Mouse (Mus musculus): ENCODE data around the gene Fkbp2. TPM values are rescaled to one million over a fixed set of nuclear protein-coding genes. Genes with fewer than 3 reads are reported as not detected.

Fkbp2 gene
- polyA plus RNA-seq, 1 experiment from 2014 or later, result 95.1 TPM

GRCm38 (mm10) chr19:6977759-6978638, 2.3 kb downstream of the Fkbp2 start:
- Histone ChIP-seq H3K4me2 (peak overlapping the region; percentile 85), H3K27ac (peak overlapping the region; percentile 41; the same call in 1 of the 2 replicates), H3K4me3 (peak overlapping the region; percentile 66; the same call in 1 of the 2 replicates), H3K9me3 (no peaks in the 10 kb centered on the region), H3K9ac (peak overlapping the region; percentile 63; the same call in 1 of the 2 replicates), H3K36me3 (peaks cover 33% of the 10 kb centered on the region), H3K4me1 (peaks cover 50% of the 10 kb centered on the region), H3K27me3 (no peaks in the 10 kb centered on the region)
- no peak for ATAC-seq (ENCODE audit: insufficient number of reproducible peaks, insufficient read depth, low FRiP score, low TSS enrichment, low read depth)
- WGBS, result 77% methylated on average over 13 of the region's 13 CpGs

GRCm38 (mm10) chr19:6975537-6976521, 4.5 kb downstream of the Fkbp2 start, which contains the start of gene Plcb3:
Gene Plcb3, minus strand, starts transcription at chr19:6976470.
- no peak for ATAC-seq (ENCODE audit: insufficient number of reproducible peaks, insufficient read depth, low FRiP score, low TSS enrichment, low read depth)
- Histone ChIP-seq H3K9ac (peak within 1 kb of the TSS; percentile 83), H3K27ac (peak within 1 kb of the TSS; percentile 89), H3K36me3 (peaks cover 23% of the 10 kb centered on the region), H3K27me3 (no peaks in the 10 kb centered on the region), H3K9me3 (no peaks in the 10 kb centered on the region), H3K4me3 (peak within 1 kb of the TSS; percentile 72), H3K4me1 (peaks cover 65% of the 10 kb centered on the region), H3K4me2 (peak within 1 kb of the TSS; percentile 90)
- under 1% methylated on average over 16 of the region's 16 CpGs for WGBS

GRCm38 (mm10) chr19:6974211-6975205, 5.8 kb downstream of the Fkbp2 start, which contains the start of gene Ppp1r14b:
Gene Ppp1r14b, plus strand, starts transcription at chr19:6974968.
- peak within 1 kb of the TSS; percentile 72 for H3K4me3 ChIP-seq
- peak within 1 kb of the TSS; percentile 89 for H3K27ac ChIP-seq
- H3K27me3 ChIP-seq, result no peaks in the 10 kb centered on the region
- peaks cover 23% of the 10 kb centered on the region for H3K36me3 ChIP-seq
- H3K9ac ChIP-seq, result peak within 1 kb of the TSS; percentile 83
- peaks cover 73% of the 10 kb centered on the region for H3K4me1 ChIP-seq
- WGBS, result under 1% methylated on average over 82 of the region's 84 CpGs
- peak within 1 kb of the TSS; percentile 90 for H3K4me2 ChIP-seq
- ATAC-seq (ENCODE audit: insufficient number of reproducible peaks, insufficient read depth, low FRiP score, low TSS enrichment, low read depth), result peak; percentile 63
- H3K9me3 ChIP-seq, result no peaks in the 10 kb centered on the region

GRCm38 (mm10) chr19:6973581-6974190, 6.6 kb downstream of the Fkbp2 start:
- peaks cover 21% of the 10 kb centered on the region for H3K36me3 ChIP-seq
- peak overlapping the region; percentile 83 for H3K9ac ChIP-seq
- peak overlapping the region; percentile 60 for H3K27ac ChIP-seq
- peak overlapping the region; percentile 90 for H3K4me2 ChIP-seq
- H3K27me3 ChIP-seq, result no peaks in the 10 kb centered on the region
- 37% methylated on average over 12 of the region's 12 CpGs for WGBS
- H3K4me1 ChIP-seq, result peaks cover 72% of the 10 kb centered on the region
- H3K9me3 ChIP-seq, result no peaks in the 10 kb centered on the region
- no peak for ATAC-seq (ENCODE audit: insufficient number of reproducible peaks, insufficient read depth, low FRiP score, low TSS enrichment, low read depth)
- H3K4me3 ChIP-seq, result peak overlapping the region; percentile 72

GRCm38 (mm10) chr19:6972247-6972917, 7.9 kb downstream of the Fkbp2 start:
- Histone ChIP-seq H3K9me3 (no peaks in the 10 kb centered on the region), H3K4me1 (peaks cover 71% of the 10 kb centered on the region), H3K27me3 (no peaks in the 10 kb centered on the region), H3K4me3 (no peak overlapping the region), H3K4me2 (no peak overlapping the region), H3K9ac (no peak overlapping the region), H3K27ac (no peak overlapping the region), H3K36me3 (peaks cover 7% of the 10 kb centered on the region)
- ATAC-seq (ENCODE audit: insufficient number of reproducible peaks, insufficient read depth, low FRiP score, low TSS enrichment, low read depth), result no peak
- 76% methylated on average over 13 of the region's 13 CpGs for WGBS

- H3K27ac ChIP-seq, result peak overlapping the region; percentile 11; the same call in 1 of the 2 replicates
- peak overlapping the region; percentile 41; the same call in 1 of the 2 replicates for H3K9ac ChIP-seq
- H3K36me3 ChIP-seq, result peaks cover 7% of the 10 kb centered on the region; the same call in 1 of the 2 replicates
- H3K9me3 ChIP-seq, result no peaks in the 10 kb centered on the region
- H3K4me2 ChIP-seq, result no peak overlapping the region
- no peak overlapping the region for H3K4me3 ChIP-seq
- H3K4me1 ChIP-seq, result peaks cover 65% of the 10 kb centered on the region
- no peaks in the 10 kb centered on the region for H3K27me3 ChIP-seq
- WGBS, result 24% methylated on average over 6 of the region's 6 CpGs
- no peak for ATAC-seq (ENCODE audit: insufficient number of reproducible peaks, insufficient read depth, low FRiP score, low TSS enrichment, low read depth)
These were observed 8.7 kb downstream of the Fkbp2 start for GRCm38 (mm10) chr19:6971644-6972043.

- Histone ChIP-seq H3K9ac (peak overlapping the region; percentile 81; the same call in 1 of the 2 replicates), H3K4me2 (peak overlapping the region; percentile 83), H3K4me3 (peak overlapping the region; percentile 69), H3K36me3 (peaks cover 16% of the 10 kb centered on the region), H3K9me3 (no peaks in the 10 kb centered on the region), H3K4me1 (peaks cover 55% of the 10 kb centered on the region), H3K27me3 (no peaks in the 10 kb centered on the region), H3K27ac (no peak overlapping the region)
- no peak for ATAC-seq (ENCODE audit: insufficient number of reproducible peaks, insufficient read depth, low FRiP score, low TSS enrichment, low read depth)
- WGBS, result 18% methylated on average over 11 of the region's 11 CpGs
These were observed 9.7 kb downstream of the Fkbp2 start for GRCm38 (mm10) chr19:6970460-6971085.

- Histone ChIP-seq H3K27ac (peak overlapping the region; percentile 57), H3K27me3 (no peaks in the 10 kb centered on the region), H3K4me1 (peaks cover 55% of the 10 kb centered on the region), H3K4me2 (peak overlapping the region; percentile 83), H3K9me3 (no peaks in the 10 kb centered on the region), H3K9ac (peak overlapping the region; percentile 81), H3K4me3 (peak overlapping the region; percentile 69), H3K36me3 (peaks cover 23% of the 10 kb centered on the region)
- under 1% methylated on average over 52 of the region's 55 CpGs for WGBS
- peak; percentile 46 for ATAC-seq (ENCODE audit: insufficient number of reproducible peaks, insufficient read depth, low FRiP score, low TSS enrichment, low read depth)
These were observed 10.5 kb downstream of the Fkbp2 start for GRCm38 (mm10) chr19:6969665-6970381.

GRCm38 (mm10) chr19:6969291-6969664, 11.0 kb downstream of the Fkbp2 start:
- peak overlapping the region; percentile 57 for H3K27ac ChIP-seq
- H3K4me2 ChIP-seq, result peak overlapping the region; percentile 83
- H3K27me3 ChIP-seq, result no peaks in the 10 kb centered on the region
- peak overlapping the region; percentile 81 for H3K9ac ChIP-seq
- ATAC-seq (ENCODE audit: insufficient number of reproducible peaks, insufficient read depth, low FRiP score, low TSS enrichment, low read depth), result peak; percentile 10; the same call in 1 of the 2 replicates
- peaks cover 55% of the 10 kb centered on the region for H3K4me1 ChIP-seq
- peak overlapping the region; percentile 69 for H3K4me3 ChIP-seq
- H3K9me3 ChIP-seq, result no peaks in the 10 kb centered on the region
- WGBS, result under 1% methylated on average over 20 of the region's 20 CpGs
- peaks cover 29% of the 10 kb centered on the region for H3K36me3 ChIP-seq
